Mouse (Mus musculus) lung, postnatal 0 days (tissue): ENCODE measurements around the gene Iqsec1.

Experiments used
- CTCF ChIP-seq: IDR thresholded peaks from 2 replicates; pipeline ENCODE4 v1.5.1; 2016; ENCODE audit warnings: antibody characterized with exemption, mild to moderate bottlenecking
- EP300 ChIP-seq: IDR thresholded peaks from 2 replicates; pipeline ENCODE4 v1.6.1; 2016; ENCODE audit warnings: antibody characterized with exemption, mild to moderate bottlenecking, control low read depth

GRCm38 (mm10) chr6:90616481-90616880 is 372.0 kb downstream of the Iqsec1 start:
- TF ChIP-seq CTCF (no peak), EP300 (no peak)
